Mouse (Mus musculus) ES-Bruce4 (cell line): ENCODE data around the gene Rnf19b. TPM values are rescaled to one million over a fixed set of nuclear protein-coding genes. Genes with fewer than 3 reads are reported as not detected.

Experiments used
- H3K27ac ChIP-seq: 2 replicates; pipeline ENCODE4 v1.5.1; 2012; ENCODE audit warnings: low read length, inconsistent platforms; ENCODE audit not compliant: insufficient read depth
- H3K27me3 ChIP-seq: 2 replicates; pipeline ENCODE4 v1.6.1; 2012; ENCODE audit warnings: mild to moderate bottlenecking, low read length, inconsistent platforms; ENCODE audit not compliant: control insufficient read depth, poor library complexity, insufficient read depth, severe bottlenecking
- H3K36me3 ChIP-seq: 2 replicates; pipeline ENCODE4 v1.6.1; 2012; ENCODE audit warnings: inconsistent platforms, mild to moderate bottlenecking, low read length, moderate library complexity; ENCODE audit not compliant: control insufficient read depth, poor library complexity, insufficient read depth, severe bottlenecking
- H3K4me1 ChIP-seq: one replicate; pipeline ENCODE4 v1.8.1; 2011; ENCODE audit warnings: low read length; ENCODE audit not compliant: control insufficient read depth, insufficient read depth
- H3K4me3 ChIP-seq: 2 replicates; pipeline ENCODE4 v1.5.1; 2011; ENCODE audit warnings: low read depth, mild to moderate bottlenecking, low read length
- H3K9ac ChIP-seq: 2 replicates; pipeline ENCODE4 v1.6.1; 2012; ENCODE audit warnings: low read depth, mild to moderate bottlenecking, inconsistent platforms; ENCODE audit not compliant: poor library complexity, severe bottlenecking
- H3K9me3 ChIP-seq: replicated peaks from 2 replicates; pipeline ENCODE4 v1.6.1; 2012; ENCODE audit warnings: mild to moderate bottlenecking, low read length, inconsistent platforms; ENCODE audit not compliant: control insufficient read depth, poor library complexity, insufficient read depth, severe bottlenecking
- CTCF ChIP-seq: IDR thresholded peaks from one replicate; pipeline ENCODE4 v1.8.1; 2011; ENCODE audit warnings: low read depth, low read length
- EP300 ChIP-seq: IDR thresholded peaks from 2 replicates; pipeline ENCODE4 v1.6.1; 2011; ENCODE audit warnings: low read depth, low read length; ENCODE audit not compliant: insufficient read depth
- POLR2A ChIP-seq: IDR thresholded peaks from one replicate; pipeline ENCODE4 v1.8.1; 2011; ENCODE audit warnings: low read length; ENCODE audit not compliant: insufficient read depth
- polyA plus RNA-seq: library from polyadenylated mRNA; stranded (reverse); fragments of >200 nt; gene quantifications from 2 replicates; pipeline ENCODE4 v1.2.4, GENCODE M21; 2011; ENCODE audit warnings: low read depth; ENCODE audit not compliant: missing spikeins, insufficient read depth, insufficient read length

Gene Rnf19b
- polyA plus RNA-seq, 1 experiment = 43.4 TPM

DNA sequence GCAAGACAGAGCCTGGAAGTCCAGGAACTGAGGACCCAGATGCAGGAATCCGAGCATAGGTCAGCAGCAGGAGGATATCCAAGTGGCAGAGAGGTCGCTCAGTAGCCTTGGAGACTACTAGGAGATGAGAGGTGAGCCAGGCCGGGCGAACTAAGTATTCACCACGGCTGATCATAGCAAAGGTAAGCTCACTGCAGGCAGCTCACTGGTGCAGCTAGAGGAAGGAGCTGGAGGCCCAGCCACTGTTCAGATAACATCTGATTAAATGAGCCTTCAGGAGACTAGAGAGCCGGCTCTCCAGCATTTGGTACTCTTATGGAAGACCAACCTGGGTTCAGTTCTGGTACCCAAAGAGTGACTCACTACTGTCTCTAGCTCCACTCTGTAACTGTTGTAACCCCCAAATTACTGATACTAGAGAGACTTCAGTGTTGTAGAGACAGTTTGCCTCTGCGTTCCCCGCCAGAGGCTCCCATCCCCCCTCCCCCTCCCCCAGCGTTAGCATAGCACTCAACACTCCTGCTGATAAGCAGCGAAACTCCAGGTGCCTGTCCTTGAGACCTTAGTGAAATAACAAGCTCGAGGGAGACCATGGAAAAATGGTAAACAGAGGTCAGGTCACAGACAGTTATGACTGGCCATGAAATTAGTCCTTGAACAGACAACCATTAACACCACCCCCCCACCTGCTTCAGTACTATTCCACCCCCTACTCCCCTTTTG, 6.4 kb upstream of the Rnf19b start:
- Histone ChIP-seq H3K27ac (peak overlapping the region; percentile 16; the same call in 1 of the 2 replicates), H3K4me3 (no peak overlapping the region), H3K36me3 (no peaks in the 10 kb centered on the region), H3K4me1 (peaks cover 10% of the 10 kb centered on the region), H3K27me3 (no peaks in the 10 kb centered on the region), H3K9me3 (no peaks in the 10 kb centered on the region), H3K9ac (0 out of 2 replicates have a peak overlapping the region, but pooled peaks have one; percentile 13)
- no peak for TF ChIP-seq CTCF
- no peak for TF ChIP-seq POLR2A
- peak; percentile 55 for TF ChIP-seq EP300

GRCm38 (mm10) chr4:129054757-129055156, 3.3 kb upstream of the Rnf19b start:
- peaks cover 4% of the 10 kb centered on the region for H3K4me1 ChIP-seq
- no peak overlapping the region for H3K27ac ChIP-seq
- no peaks in the 10 kb centered on the region for H3K36me3 ChIP-seq
- H3K9me3 ChIP-seq = no peaks in the 10 kb centered on the region
- no peaks in the 10 kb centered on the region for H3K27me3 ChIP-seq
- H3K9ac ChIP-seq = no peak overlapping the region
- no peak overlapping the region for H3K4me3 ChIP-seq
- TF ChIP-seq EP300 = no peak
- no peak for TF ChIP-seq POLR2A
- no peak for TF ChIP-seq CTCF

DNA sequence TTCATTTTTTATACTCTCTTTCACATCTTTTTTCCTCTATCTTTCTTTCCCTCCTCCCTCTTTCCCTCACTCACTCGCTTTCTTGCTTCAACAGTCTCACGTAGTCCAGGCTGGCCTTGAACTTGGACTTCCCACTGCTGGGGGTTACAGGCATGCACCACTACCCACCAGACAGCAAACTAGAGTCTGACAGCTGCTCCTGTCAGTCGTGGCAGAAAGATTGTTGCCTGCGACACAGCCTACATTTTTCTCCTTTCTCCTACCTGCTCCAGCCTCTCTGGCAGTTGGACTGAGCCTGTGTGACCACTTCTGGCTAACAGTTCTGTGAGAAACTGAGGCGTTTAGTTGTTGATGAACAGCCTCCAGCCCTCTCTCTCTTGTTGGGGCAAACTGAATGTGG, 2.5 kb upstream of the Rnf19b start:
- H3K36me3 ChIP-seq = no peaks in the 10 kb centered on the region
- no peaks in the 10 kb centered on the region for H3K9me3 ChIP-seq
- H3K4me3 ChIP-seq = no peak overlapping the region
- H3K27ac ChIP-seq = 0 out of 2 replicates have a peak overlapping the region, but pooled peaks have one; percentile 3
- H3K4me1 ChIP-seq = peaks cover 4% of the 10 kb centered on the region
- TF ChIP-seq EP300 (no peak), POLR2A (no peak), CTCF (no peak)
- H3K9ac ChIP-seq = no peak overlapping the region
- H3K27me3 ChIP-seq = no peaks in the 10 kb centered on the region

DNA sequence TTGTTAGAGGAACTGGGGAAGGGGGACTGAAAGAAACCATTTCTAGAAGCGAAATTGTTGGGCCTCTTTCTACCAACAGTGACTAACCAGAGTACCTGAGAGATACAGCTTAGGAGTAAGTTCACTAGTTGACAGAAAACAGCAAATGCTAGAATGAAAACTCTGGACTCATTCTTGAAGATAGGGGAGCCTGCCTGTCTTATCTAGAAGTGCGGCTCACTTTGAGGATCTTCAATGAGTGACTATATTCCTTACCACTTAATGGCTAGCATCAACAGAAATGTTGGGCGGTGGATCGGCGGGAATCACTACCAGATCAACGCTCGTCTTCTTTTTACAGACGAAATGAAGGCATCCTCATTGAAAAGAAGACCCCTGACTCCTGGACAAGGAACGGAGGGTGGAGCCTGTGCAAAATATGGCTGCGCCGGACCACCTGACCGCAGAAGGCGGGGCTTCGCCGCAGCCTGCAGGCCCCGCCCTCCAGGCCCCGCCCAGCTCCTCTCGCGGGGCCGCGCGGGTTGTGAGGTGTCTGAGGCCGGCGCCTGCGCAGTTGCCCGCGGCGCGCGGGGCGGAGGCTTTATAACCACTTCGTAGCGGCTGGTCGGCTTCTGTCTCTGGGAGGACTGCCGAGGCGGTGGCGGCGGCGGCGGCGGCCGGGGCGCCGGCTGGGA, 401 bp upstream of the Rnf19b start:
- Histone ChIP-seq H3K4me1 (peaks cover 2% of the 10 kb centered on the region), H3K27me3 (no peaks in the 10 kb centered on the region), H3K9me3 (no peaks in the 10 kb centered on the region), H3K27ac (no peak overlapping the region), H3K9ac (peak overlapping the region; percentile 98), H3K4me3 (peak overlapping the region; percentile 93), H3K36me3 (no peaks in the 10 kb centered on the region)
- TF ChIP-seq POLR2A = peak; percentile 11
- no peak for TF ChIP-seq CTCF

- Histone ChIP-seq H3K27ac (no peak overlapping the region), H3K9me3 (no peaks in the 10 kb centered on the region)
- TF ChIP-seq EP300 (no peak), POLR2A (no peak), CTCF (no peak)
These were observed 1.1 kb downstream of the Rnf19b start for GRCm38 (mm10) chr4:129059125-129059551.

DNA sequence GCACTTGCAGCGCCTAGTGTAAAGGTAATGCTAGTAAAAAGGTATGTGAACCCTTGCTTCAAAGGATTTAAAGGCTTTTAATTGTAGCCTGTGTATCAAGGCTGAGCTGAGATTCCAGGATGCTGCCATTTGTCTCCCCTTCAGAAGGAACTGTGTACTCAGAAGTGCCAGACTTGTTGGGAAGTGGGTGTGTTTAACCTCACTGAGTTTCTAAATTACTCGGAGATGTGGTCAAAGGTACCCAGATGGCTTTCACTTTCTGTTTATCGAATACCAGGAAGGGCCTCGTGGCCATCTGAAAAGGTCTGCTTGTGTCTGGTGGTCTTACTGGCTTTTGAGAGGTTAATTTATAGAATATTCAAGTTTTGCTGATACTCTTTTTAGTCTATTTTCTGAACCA, 1.9 kb downstream of the Rnf19b start:
- no peak overlapping the region for H3K27ac ChIP-seq
- no peak overlapping the region for H3K9ac ChIP-seq
- H3K4me1 ChIP-seq = no peaks in the 10 kb centered on the region
- H3K9me3 ChIP-seq = no peaks in the 10 kb centered on the region
- no peak for TF ChIP-seq POLR2A
- no peak for TF ChIP-seq EP300
- H3K4me3 ChIP-seq = no peak overlapping the region
- H3K36me3 ChIP-seq = no peaks in the 10 kb centered on the region
- H3K27me3 ChIP-seq = no peaks in the 10 kb centered on the region

More at GRCm38 (mm10) chr4:129059125-129059551, 1.1 kb downstream of the Rnf19b start:
- H3K9ac ChIP-seq = peak overlapping the region; percentile 98; the same call in 1 of the 2 replicates
- peak overlapping the region; percentile 80 for H3K4me3 ChIP-seq
- no peaks in the 10 kb centered on the region for H3K4me1 ChIP-seq
- no peaks in the 10 kb centered on the region for H3K27me3 ChIP-seq
- H3K36me3 ChIP-seq = no peaks in the 10 kb centered on the region
